Mouse (Mus musculus): ENCODE measurements around the gene Ywhaq. TPM values are rescaled to one million over a fixed set of nuclear protein-coding genes. Genes with fewer than 3 reads are reported as not detected.
A peak's percentile ranks its signal among the peaks of the same experiment; 100 is the strongest.

Ywhaq gene
- polyA plus RNA-seq (2012; rRNA removed) (218 and 251 TPM in 2 replicates), polyA plus RNA-seq (2014; fragmentation: Nextera tagmentation; extraction: Ambion mirVana) (588 and 626 TPM in 2 replicates)

DNA sequence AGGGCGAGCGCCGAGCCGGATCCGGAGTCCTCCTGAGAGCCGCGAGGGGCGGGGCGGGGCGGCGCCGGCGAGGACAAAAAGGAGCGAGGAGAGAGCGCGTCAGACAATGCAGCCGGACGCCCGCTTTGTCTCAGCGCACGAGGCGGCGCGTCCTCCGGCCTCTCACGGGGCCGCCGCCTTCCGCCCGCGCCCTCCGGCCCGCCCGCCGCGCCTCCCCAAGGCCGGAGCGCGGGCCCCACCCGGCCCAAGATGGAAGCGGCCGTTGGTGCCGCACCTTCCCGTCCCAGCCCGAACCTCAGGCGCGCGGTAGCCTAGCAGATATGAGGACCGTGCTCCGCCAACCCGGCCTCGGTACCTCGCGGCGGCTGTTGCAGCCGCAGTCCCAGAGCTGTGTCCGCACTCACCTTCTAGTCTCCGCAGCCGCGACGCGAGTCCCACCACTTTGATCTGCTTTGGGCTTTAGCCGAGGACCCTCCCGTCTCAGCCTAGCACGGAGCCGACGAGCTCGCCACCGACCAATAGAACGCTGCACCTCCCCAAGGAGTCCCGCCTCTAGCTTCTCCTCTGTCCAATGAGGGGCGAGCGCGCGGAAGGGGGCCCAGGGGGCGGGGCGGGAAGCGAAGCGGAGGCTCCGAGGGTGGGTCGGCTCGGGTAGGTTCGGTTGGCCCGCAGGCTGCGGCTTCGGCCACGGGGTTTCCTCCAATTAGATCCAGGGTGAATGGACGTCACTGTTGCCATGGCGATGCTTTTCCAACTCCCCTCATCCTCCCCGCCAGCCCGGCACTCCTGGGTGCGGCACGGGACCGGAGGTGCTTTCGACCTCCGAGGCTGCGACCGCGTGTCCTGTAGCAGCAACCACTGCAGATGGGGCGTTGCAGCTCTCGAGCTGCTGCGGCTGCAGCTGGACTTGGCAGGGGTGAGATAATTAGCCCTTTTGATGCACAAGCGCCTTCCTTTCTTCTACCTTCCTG, at the start of gene Ywhaq:
Gene Ywhaq, minus strand, starts transcription at position 538 of the 971 bp plus-strand sequence.
- peaks cover 17% of the 10 kb centered on the region for H3K9me3 ChIP-seq (ENCODE audit: control insufficient read depth, low read length)
- peak within 1 kb of the TSS; percentile 99 for H3K27ac ChIP-seq (replicated peaks; ENCODE audit: low read depth, low read length)
- peak; percentile 99 for ATAC-seq (ENCODE audit: low FRiP score, low read depth)
- H3K4me1 ChIP-seq (ENCODE audit: control insufficient read depth, insufficient read depth, low read length), result peaks cover 9% of the 10 kb centered on the region; the same call in 1 of the 2 replicates
- TF ChIP-seq POLR2A (IDR thresholded peaks at IDR 0.05; ENCODE audit: borderline replicate concordance, extremely low read depth, insufficient read depth, insufficient read length), result peak; percentile 96
- H3K4me3 ChIP-seq (replicated peaks; ENCODE audit: low read length), result peak within 1 kb of the TSS; percentile 78
- peak within 1 kb of the TSS; percentile 69 for H3K4me2 ChIP-seq (replicated peaks; ENCODE audit: low read depth, low read length, severe bottlenecking)
- H3K36me3 ChIP-seq (ENCODE audit: control insufficient read depth, insufficient read depth, low read length), result peaks cover 29% of the 10 kb centered on the region
- no peaks in the 10 kb centered on the region for H3K27me3 ChIP-seq (ENCODE audit: control insufficient read depth, insufficient read depth, low read length)
- H3K9ac ChIP-seq (ENCODE audit: low read depth, low read length, severe bottlenecking), result peak within 1 kb of the TSS; percentile 97
- DNase-seq (ENCODE audit: low spot score), result peak; percentile 99
- WGBS, result 3% methylated on average over 60 of the region's 103 CpGs

DNA sequence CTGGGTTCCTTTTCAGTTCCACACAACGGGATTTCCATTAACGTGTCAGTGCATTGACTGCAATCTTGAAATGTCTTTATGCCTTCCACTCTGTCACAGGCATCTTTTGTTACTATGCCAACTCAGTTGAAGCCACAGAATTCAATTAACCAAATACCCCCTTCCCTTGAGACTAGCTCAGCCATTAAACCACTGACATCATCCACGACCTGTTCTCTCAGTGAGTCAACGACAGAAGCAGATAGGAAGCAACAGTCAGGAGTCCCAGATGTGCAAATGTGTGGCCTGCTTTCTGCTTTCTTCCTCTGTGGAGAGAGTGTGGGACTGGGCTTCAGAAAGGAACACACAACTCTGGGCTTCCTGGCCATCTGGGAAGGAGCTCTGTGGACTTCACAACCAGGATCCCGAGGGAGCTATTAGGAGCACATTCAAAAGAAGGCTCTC, 46.0 kb upstream of the Ywhaq start:
- H3K27ac ChIP-seq (replicated peaks; ENCODE audit: low read depth, low read length), result no peak overlapping the region
- no peaks in the 10 kb centered on the region for H3K36me3 ChIP-seq (ENCODE audit: control insufficient read depth, insufficient read depth, low read length)
- no peaks in the 10 kb centered on the region for H3K27me3 ChIP-seq (ENCODE audit: control insufficient read depth, insufficient read depth, low read length)
- no peak overlapping the region for H3K9ac ChIP-seq (ENCODE audit: low read depth, low read length, severe bottlenecking)
- no peaks in the 10 kb centered on the region for H3K4me1 ChIP-seq (ENCODE audit: control insufficient read depth, insufficient read depth, low read length)
- H3K4me2 ChIP-seq (replicated peaks; ENCODE audit: low read depth, low read length, severe bottlenecking), result no peak overlapping the region
- ATAC-seq (ENCODE audit: low FRiP score, low read depth) (no peak), DNase-seq (ENCODE audit: low spot score) (peak; percentile 12)
- H3K9me3 ChIP-seq (ENCODE audit: control insufficient read depth, low read length), result no peaks in the 10 kb centered on the region
- WGBS, result 58% methylated on average over 5 of the region's 5 CpGs
- no peak for TF ChIP-seq POLR2A (IDR thresholded peaks at IDR 0.05; ENCODE audit: borderline replicate concordance, extremely low read depth, insufficient read depth, insufficient read length)
- H3K4me3 ChIP-seq (replicated peaks; ENCODE audit: low read length), result no peak overlapping the region

DNA sequence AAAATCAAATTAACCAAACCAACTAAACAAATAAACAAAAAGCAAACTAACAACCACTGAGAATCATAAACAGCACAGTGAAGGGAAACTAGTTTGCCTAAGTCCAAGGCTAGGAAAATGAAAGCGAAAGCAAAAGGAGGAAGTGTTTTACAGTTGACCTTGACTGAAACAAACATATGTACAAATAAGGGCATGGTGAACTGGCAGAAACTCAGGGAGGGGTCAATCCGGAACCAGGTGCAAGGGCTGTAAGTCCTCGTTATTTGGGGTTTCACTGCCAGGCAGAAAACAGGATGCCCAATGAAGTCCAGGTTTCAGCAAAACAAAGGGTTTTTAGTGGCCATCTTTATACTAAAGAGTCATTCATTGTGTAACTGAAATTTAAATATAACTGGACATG, 45.2 kb upstream of the Ywhaq start:
- DNase-seq (ENCODE audit: low spot score), result no peak
- Histone ChIP-seq H3K36me3 (ENCODE audit: control insufficient read depth, insufficient read depth, low read length) (no peaks in the 10 kb centered on the region), H3K27me3 (ENCODE audit: control insufficient read depth, insufficient read depth, low read length) (no peaks in the 10 kb centered on the region)

GRCm38 (mm10) chr12:21459681-21460080, 42.2 kb upstream of the Ywhaq start:
- ATAC-seq (ENCODE audit: low FRiP score, low read depth) (no peak), DNase-seq (ENCODE audit: low spot score) (no peak)
- Histone ChIP-seq H3K4me1 (ENCODE audit: control insufficient read depth, insufficient read depth, low read length) (no peaks in the 10 kb centered on the region), H3K27me3 (ENCODE audit: control insufficient read depth, insufficient read depth, low read length) (no peaks in the 10 kb centered on the region), H3K4me2 (replicated peaks; ENCODE audit: low read depth, low read length, severe bottlenecking) (no peak overlapping the region), H3K9me3 (ENCODE audit: control insufficient read depth, low read length) (no peaks in the 10 kb centered on the region), H3K36me3 (ENCODE audit: control insufficient read depth, insufficient read depth, low read length) (no peaks in the 10 kb centered on the region), H3K4me3 (replicated peaks; ENCODE audit: low read length) (no peak overlapping the region), H3K9ac (ENCODE audit: low read depth, low read length, severe bottlenecking) (no peak overlapping the region), H3K27ac (replicated peaks; ENCODE audit: low read depth, low read length) (no peak overlapping the region)
- TF ChIP-seq POLR2A (IDR thresholded peaks at IDR 0.05; ENCODE audit: borderline replicate concordance, extremely low read depth, insufficient read depth, insufficient read length), result no peak
- 86% methylated on average over 4 of the region's 4 CpGs for WGBS

More for the DNA sequence above, 45.2 kb upstream of the Ywhaq start:
- 66% methylated on average over 3 of the region's 3 CpGs for WGBS
- Histone ChIP-seq H3K9ac (ENCODE audit: low read depth, low read length, severe bottlenecking) (no peak overlapping the region), H3K9me3 (ENCODE audit: control insufficient read depth, low read length) (no peaks in the 10 kb centered on the region), H3K4me1 (ENCODE audit: control insufficient read depth, insufficient read depth, low read length) (no peaks in the 10 kb centered on the region), H3K4me2 (replicated peaks; ENCODE audit: low read depth, low read length, severe bottlenecking) (no peak overlapping the region), H3K4me3 (replicated peaks; ENCODE audit: low read length) (no peak overlapping the region), H3K27ac (replicated peaks; ENCODE audit: low read depth, low read length) (no peak overlapping the region)
- no peak for TF ChIP-seq POLR2A (IDR thresholded peaks at IDR 0.05; ENCODE audit: borderline replicate concordance, extremely low read depth, insufficient read depth, insufficient read length)
- no peak for ATAC-seq (ENCODE audit: low FRiP score, low read depth)

GRCm38 (mm10) chr12:21456021-21456420, 38.6 kb upstream of the Ywhaq start:
- ATAC-seq (ENCODE audit: low FRiP score, low read depth), result no peak
- WGBS, result 84% methylated on average over 1 of the region's 1 CpGs
- H3K27me3 ChIP-seq (ENCODE audit: control insufficient read depth, insufficient read depth, low read length), result no peaks in the 10 kb centered on the region

More at GRCm38 (mm10) chr12:21456021-21456420, 38.6 kb upstream of the Ywhaq start:
- Histone ChIP-seq H3K27ac (replicated peaks; ENCODE audit: low read depth, low read length) (no peak overlapping the region), H3K9me3 (ENCODE audit: control insufficient read depth, low read length) (no peaks in the 10 kb centered on the region), H3K9ac (ENCODE audit: low read depth, low read length, severe bottlenecking) (no peak overlapping the region), H3K4me3 (replicated peaks; ENCODE audit: low read length) (no peak overlapping the region), H3K4me2 (replicated peaks; ENCODE audit: low read depth, low read length, severe bottlenecking) (no peak overlapping the region), H3K4me1 (ENCODE audit: control insufficient read depth, insufficient read depth, low read length) (no peaks in the 10 kb centered on the region), H3K36me3 (ENCODE audit: control insufficient read depth, insufficient read depth, low read length) (no peaks in the 10 kb centered on the region)
- TF ChIP-seq POLR2A (IDR thresholded peaks at IDR 0.05; ENCODE audit: borderline replicate concordance, extremely low read depth, insufficient read depth, insufficient read length), result no peak
- no peak for DNase-seq (ENCODE audit: low spot score)
